Comparison of ENCODE assay signal across 10 mouse cellular contexts in the genomic region with DNA sequence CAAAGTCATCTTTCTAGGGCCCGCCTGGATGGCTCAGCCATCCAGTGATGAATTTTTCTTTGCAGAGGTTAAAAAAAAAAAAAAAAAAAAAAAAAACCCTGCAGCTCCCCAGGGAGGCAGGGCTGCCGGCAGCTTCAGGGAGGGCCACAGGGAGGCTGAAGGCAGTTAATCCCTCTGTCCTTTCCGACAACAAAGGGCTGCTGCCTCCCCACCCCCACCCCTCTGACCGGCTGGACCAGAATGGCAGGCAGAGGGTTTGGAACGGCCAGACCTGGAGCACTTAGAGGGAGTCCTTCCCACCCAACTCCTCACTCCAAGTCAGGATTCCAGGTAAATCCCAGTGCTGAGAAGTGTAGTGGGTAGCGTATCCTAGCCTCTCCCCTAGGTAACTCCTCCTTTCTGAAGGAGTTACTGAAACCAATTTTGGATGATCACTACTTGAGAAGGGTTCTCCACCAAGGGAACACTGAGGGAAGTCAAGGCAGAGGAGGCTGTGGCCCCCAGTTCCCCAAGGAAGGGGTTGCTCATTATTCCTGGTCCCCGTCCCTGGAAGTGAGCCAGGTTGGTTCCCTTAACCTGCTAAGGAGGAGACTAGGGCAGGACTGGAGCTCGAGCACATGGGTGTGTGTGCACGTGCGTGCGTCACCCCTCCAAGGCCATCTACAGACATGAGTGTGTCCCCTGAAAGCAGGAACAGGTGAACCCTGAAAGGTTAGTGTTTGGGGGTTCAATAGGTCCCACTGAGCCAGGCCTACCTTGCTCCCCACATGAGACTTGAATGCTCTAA. TPM values are rescaled to one million over a fixed set of nuclear protein-coding genes. Genes with fewer than 3 reads are reported as not detected.
DNase-seq lines count a peak whose midpoint lies in the region; ATAC-seq lines count a peak whose summit lies in the region.
"Had no signal": no experiment of that assay in that cellular context is flagged by ENCODE, and none has a peak within 500 bp of the region (broad histone marks: within the 10 kb centered on the region; RNA-seq: fewer than 3 reads in every experiment).

No protein-coding gene starts in this region.

- WGBS in heart, embryonic 16.5 days: 42% methylated on average over 11 of the region's 11 CpGs
- 27% methylated on average over 11 of the region's 11 CpGs for WGBS in embryonic facial prominence, embryonic 10.5 days
- WGBS in intestine, embryonic 16.5 days: 35% methylated on average over 11 of the region's 11 CpGs
- 34% methylated on average over 11 of the region's 11 CpGs for WGBS in neural tube, embryonic 15.5 days

- H3K9ac ChIP-seq in heart, embryonic 16.5 days (ENCODE audit: low read length): no peak overlapping the region
- peak overlapping the region; percentile 38; the same call in 1 of the 2 replicates for H3K9ac ChIP-seq in intestine, embryonic 16.5 days (ENCODE audit: low read depth, low read length)
- H3K9ac ChIP-seq in neural tube, embryonic 15.5 days (replicated peaks): peak overlapping the region; percentile 14; the same call in 1 of the 2 replicates
- H3K9ac ChIP-seq: liver, embryonic 13.5 days had no signal

- H3K4me3 ChIP-seq in heart, embryonic 16.5 days (ENCODE audit: low read length): no peak overlapping the region
- H3K4me3 ChIP-seq in embryonic facial prominence, embryonic 10.5 days: peak overlapping the region; percentile 29
- H3K4me3 ChIP-seq in intestine, embryonic 16.5 days (ENCODE audit: low read length): no peak overlapping the region
- no peak overlapping the region for H3K4me3 ChIP-seq in neural tube, embryonic 15.5 days (replicated peaks)
- H3K4me3 ChIP-seq: liver, embryonic 13.5 days had no signal

- ATAC-seq in heart, embryonic 16.5 days (replicated peaks; ENCODE audit: extremely low read depth, insufficient read depth, low FRiP score): no peak
- ATAC-seq in intestine, embryonic 16.5 days: no peak
- ATAC-seq in neural tube, embryonic 15.5 days (ENCODE audit: low FRiP score): no peak

- DNase-seq in heart, adult 8-10 months (ENCODE audit: low spot score): no peak
- peak; percentile 61 for DNase-seq in embryonic facial prominence, embryonic 10.5 days (ENCODE audit: low spot score)
- DNase-seq in thymus, postnatal 14 days: no peak
- no peak for DNase-seq in kidney, postnatal 36 days
- DNase-seq in ovary, postnatal 14 days (ENCODE audit: low spot score): no peak
- DNase-seq: liver, embryonic 13.5 days had no signal

- 0 out of 2 replicates have a peak overlapping the region, but pooled peaks have one; percentile 2 for H3K4me2 ChIP-seq in heart, embryonic 16.5 days (ENCODE audit: low read depth, low read length)
- H3K4me2 ChIP-seq in intestine, embryonic 16.5 days (ENCODE audit: low read depth, low read length): no peak overlapping the region
- H3K4me2 ChIP-seq in neural tube, embryonic 15.5 days: peak overlapping the region; percentile 29
- H3K4me2 ChIP-seq: liver, embryonic 13.5 days had no signal

- H3K27ac ChIP-seq in heart, embryonic 16.5 days (ENCODE audit: low read length): no peak overlapping the region
- peak overlapping the region; percentile 87 for H3K27ac ChIP-seq in embryonic facial prominence, embryonic 10.5 days (replicated peaks)
- no peak overlapping the region for H3K27ac ChIP-seq in intestine, embryonic 16.5 days (ENCODE audit: low read length)
- peak overlapping the region; percentile 60 for H3K27ac ChIP-seq in neural tube, embryonic 15.5 days (replicated peaks)
- H3K27ac ChIP-seq: liver, embryonic 13.5 days had no signal

- H3K36me3 ChIP-seq in heart, embryonic 16.5 days (ENCODE audit: control insufficient read depth, insufficient read depth): no peaks in the 10 kb centered on the region
- no peaks in the 10 kb centered on the region for H3K36me3 ChIP-seq in embryonic facial prominence, embryonic 10.5 days (replicated peaks)
- no peaks in the 10 kb centered on the region for H3K36me3 ChIP-seq in intestine, embryonic 16.5 days (ENCODE audit: control insufficient read depth, insufficient read depth, low read length)
- H3K36me3 ChIP-seq in neural tube, embryonic 15.5 days: no peaks in the 10 kb centered on the region
- H3K36me3 ChIP-seq: liver, embryonic 13.5 days had no signal

- 0 out of 2 replicates have a peak, but pooled peaks cover 3% of the 10 kb centered on the region for H3K4me1 ChIP-seq in heart, embryonic 16.5 days (ENCODE audit: control insufficient read depth, insufficient read depth, low read length)
- H3K4me1 ChIP-seq in embryonic facial prominence, embryonic 10.5 days: peaks cover 36% of the 10 kb centered on the region
- peaks cover 8% of the 10 kb centered on the region for H3K4me1 ChIP-seq in intestine, embryonic 16.5 days (ENCODE audit: control insufficient read depth, insufficient read depth, low read length)
- peaks cover 19% of the 10 kb centered on the region for H3K4me1 ChIP-seq in neural tube, embryonic 15.5 days
- H3K4me1 ChIP-seq: liver, embryonic 13.5 days had no signal

- H3K9me3 ChIP-seq in heart, embryonic 16.5 days (replicated peaks; ENCODE audit: control insufficient read depth, low read length): no peaks in the 10 kb centered on the region
- no peaks in the 10 kb centered on the region for H3K9me3 ChIP-seq in embryonic facial prominence, embryonic 10.5 days
- H3K9me3 ChIP-seq in intestine, embryonic 16.5 days (ENCODE audit: control insufficient read depth, low read length): no peaks in the 10 kb centered on the region
- no peaks in the 10 kb centered on the region for H3K9me3 ChIP-seq in neural tube, embryonic 15.5 days (replicated peaks)
- H3K9me3 ChIP-seq: liver, embryonic 13.5 days had no signal

- no peaks in the 10 kb centered on the region for H3K27me3 ChIP-seq in heart, embryonic 16.5 days (ENCODE audit: control insufficient read depth, insufficient read depth, low read length)
- 0 out of 2 replicates have a peak, but pooled peaks cover 3% of the 10 kb centered on the region for H3K27me3 ChIP-seq in embryonic facial prominence, embryonic 10.5 days (replicated peaks; ENCODE audit: low read depth, poor library complexity, severe bottlenecking)
- H3K27me3 ChIP-seq in intestine, embryonic 16.5 days (replicated peaks; ENCODE audit: control insufficient read depth, insufficient read depth, low read length): no peaks in the 10 kb centered on the region
- H3K27me3 ChIP-seq in neural tube, embryonic 15.5 days (replicated peaks): no peaks in the 10 kb centered on the region

RNA-seq across cellular contexts. Expression of gene Ccdc85c, which starts 10.2 kb away (rescaled TPM):
- polyA plus RNA-seq in heart, embryonic 16.5 days (2015; fragmentation: Nextera tagmentation; extraction: Ambion mirVana): 4.2 and 4.6 TPM in 2 replicates
- total RNA-seq in heart, adult 8-10 months (2022): 10 to 100 TPM; 38.2 to 46.2 (median 40.0) TPM
- polyA plus RNA-seq in embryonic facial prominence, embryonic 10.5 days (2016; fragmentation: Nextera tagmentation; extraction: Ambion mirVana): 11.4 and 12.1 TPM in 2 replicates
- 4.8 and 7.1 TPM in 2 replicates for polyA plus RNA-seq in intestine, embryonic 16.5 days (2015; fragmentation: Nextera tagmentation; extraction: Ambion mirVana)
- polyA plus RNA-seq in neural tube, embryonic 15.5 days (2015; fragmentation: Nextera tagmentation; extraction: Ambion mirVana): 10.5 and 11.9 TPM in 2 replicates

RNA-seq across cellular contexts. Expression of gene Hhipl1, which starts 20.7 kb away (rescaled TPM):
- 0.84 and 0.95 TPM in 2 replicates for polyA plus RNA-seq in heart, embryonic 16.5 days (2015; fragmentation: Nextera tagmentation; extraction: Ambion mirVana)
- total RNA-seq in heart, adult 8-10 months (2022): 1 to 10 TPM; 1.2 to 2.0 (median 1.5) TPM
- 0.72 and 0.99 TPM in 2 replicates for polyA plus RNA-seq in embryonic facial prominence, embryonic 10.5 days (2016; fragmentation: Nextera tagmentation; extraction: Ambion mirVana)
- 0.43 and 0.53 TPM in 2 replicates for polyA plus RNA-seq in intestine, embryonic 16.5 days (2015; fragmentation: Nextera tagmentation; extraction: Ambion mirVana)
- polyA plus RNA-seq in neural tube, embryonic 15.5 days (2015; fragmentation: Nextera tagmentation; extraction: Ambion mirVana): 2.7 and 3.2 TPM in 2 replicates
- total RNA-seq: hematopoietic stem cell, adult 5-6 weeks had no signal
- polyA plus RNA-seq: liver, embryonic 13.5 days had no signal

RNA-seq across cellular contexts. Expression of gene Cyp46a1, which starts 48.8 kb away (rescaled TPM):
- 4.9 TPM in 2 replicates for polyA plus RNA-seq in heart, embryonic 16.5 days (2015; fragmentation: Nextera tagmentation; extraction: Ambion mirVana)
- under 1 TPM; 0.33 to 1.00 (median 0.66) TPM for total RNA-seq in heart, adult 8-10 months (2022)
- polyA plus RNA-seq in embryonic facial prominence, embryonic 10.5 days (2016; fragmentation: Nextera tagmentation; extraction: Ambion mirVana): 3.9 and 5.8 TPM in 2 replicates
- polyA plus RNA-seq in intestine, embryonic 16.5 days (2015; fragmentation: Nextera tagmentation; extraction: Ambion mirVana): 3.8 and 4.6 TPM in 2 replicates
- 29.5 and 33.2 TPM in 2 replicates for polyA plus RNA-seq in neural tube, embryonic 15.5 days (2015; fragmentation: Nextera tagmentation; extraction: Ambion mirVana)

Comparison
In these comparisons a context has a peak if more than half of its experiments do, and no peak if none do; other contexts are left out.
1. H3K27ac ChIP-seq: peak in embryonic facial prominence, embryonic 10.5 days (single experiment) and neural tube, embryonic 15.5 days (single experiment); none in heart, embryonic 16.5 days (single experiment) and intestine, embryonic 16.5 days (single experiment).